8 mouse cellular contexts compared by ENCODE assay signal in genomic region chr17:25013606-25014501, GRCm38 (mm10). TPM values are rescaled to one million over a fixed set of nuclear protein-coding genes. Genes with fewer than 3 reads are reported as not detected.
DNase-seq lines count a peak whose midpoint lies in the region; ATAC-seq lines count a peak whose summit lies in the region.

No protein-coding gene starts in this region.

- peaks cover 10% of the 10 kb centered on the region; the same call in 1 of the 2 replicates for H3K4me1 ChIP-seq in intestine, embryonic 15.5 days (replicated peaks)
- peaks cover 16% of the 10 kb centered on the region for H3K4me1 ChIP-seq in neural tube, embryonic 14.5 days (ENCODE audit: control insufficient read depth, insufficient read depth, low read length)

- ATAC-seq in intestine, embryonic 15.5 days = no peak
- ATAC-seq in neural tube, embryonic 14.5 days (ENCODE audit: low read depth) = no peak

- H3K36me3 ChIP-seq in intestine, embryonic 15.5 days = peaks cover 8% of the 10 kb centered on the region; the same call in 1 of the 2 replicates
- H3K36me3 ChIP-seq in neural tube, embryonic 14.5 days (ENCODE audit: control insufficient read depth, insufficient read depth, low read length) = peaks cover 12% of the 10 kb centered on the region; the same call in 1 of the 2 replicates

- H3K9me3 ChIP-seq in intestine, embryonic 15.5 days = no peaks in the 10 kb centered on the region
- H3K9me3 ChIP-seq in neural tube, embryonic 14.5 days (ENCODE audit: control insufficient read depth, low read length) = no peaks in the 10 kb centered on the region

- peak overlapping the region; percentile 83 for H3K4me3 ChIP-seq in intestine, embryonic 15.5 days (replicated peaks)
- H3K4me3 ChIP-seq in neural tube, embryonic 14.5 days (ENCODE audit: low read depth, low read length) = peak overlapping the region; percentile 98

- peak overlapping the region; percentile 82 for H3K27ac ChIP-seq in intestine, embryonic 15.5 days
- peak overlapping the region; percentile 56 for H3K27ac ChIP-seq in neural tube, embryonic 14.5 days (ENCODE audit: low read depth, low read length)

- H3K9ac ChIP-seq in intestine, embryonic 15.5 days = peak overlapping the region; percentile 94
- H3K9ac ChIP-seq in neural tube, embryonic 14.5 days (replicated peaks; ENCODE audit: low read depth, low read length) = peak overlapping the region; percentile 65

- H3K27me3 ChIP-seq in intestine, embryonic 15.5 days (replicated peaks) = no peaks in the 10 kb centered on the region
- no peaks in the 10 kb centered on the region for H3K27me3 ChIP-seq in neural tube, embryonic 14.5 days (ENCODE audit: control insufficient read depth, insufficient read depth, low read length)

- H3K4me2 ChIP-seq in intestine, embryonic 15.5 days (replicated peaks) = peak overlapping the region; percentile 82
- peak overlapping the region; percentile 99 for H3K4me2 ChIP-seq in neural tube, embryonic 14.5 days (ENCODE audit: low read depth, low read length)

- peak; percentile 8 to 10 for DNase-seq in left cerebral cortex, postnatal 36 days (ENCODE audit: low spot score in 2 of 2)
- DNase-seq in left cerebral cortex, adult 8-10 months (ENCODE audit: low spot score in 2 of 2) = no peak
- DNase-seq in cerebellum, postnatal 14 days = peak; percentile 19 to 25
- DNase-seq in gastrocnemius, postnatal 25 days = peak; percentile 36
- peak; percentile 23 to 26 for DNase-seq in lung, adult 18-20 months
- peak; percentile 51 for DNase-seq in thymus, postnatal 14 days

- intact Hi-C loops in left cerebral cortex, postnatal 36 days (cut with DNase I) = no loop called here

- WGBS in intestine, embryonic 15.5 days = under 1% methylated on average over 78 of the region's 81 CpGs
- under 1% methylated on average over 71 of the region's 81 CpGs for WGBS in neural tube, embryonic 14.5 days

RNA-seq across cellular contexts. Expression of gene Cramp1l, which starts 1.7 kb away (rescaled TPM):
- 10 to 100 TPM; 28.6 to 29.0 TPM for total RNA-seq in left cerebral cortex, postnatal 36 days (2021)
- 10 to 100 TPM; 25.7 to 28.9 (median 26.7) TPM for total RNA-seq in left cerebral cortex, adult 8-10 months (2022)
- total RNA-seq in gastrocnemius, postnatal 25 days (2021) = 1 to 10 TPM; 6.8 to 6.9 TPM
- polyA plus RNA-seq in intestine, embryonic 15.5 days (2015; fragmentation: Nextera tagmentation; extraction: Ambion mirVana) = 5.2 and 5.3 TPM in 2 replicates
- 9.2 and 10.1 TPM in 2 replicates for polyA plus RNA-seq in neural tube, embryonic 14.5 days (2014; fragmentation: Nextera tagmentation; extraction: Ambion mirVana)

RNA-seq across cellular contexts. Expression of gene Ift140, which starts 2.0 kb away (rescaled TPM):
- 10 to 100 TPM; 18.6 to 25.5 TPM for total RNA-seq in left cerebral cortex, postnatal 36 days (2021)
- total RNA-seq in left cerebral cortex, adult 8-10 months (2022) = 10 to 100 TPM; 17.4 to 21.5 (median 20.3) TPM
- 1 to 10 TPM; 2.7 to 4.6 TPM for total RNA-seq in gastrocnemius, postnatal 25 days (2021)
- 12.3 and 14.8 TPM in 2 replicates for polyA plus RNA-seq in intestine, embryonic 15.5 days (2015; fragmentation: Nextera tagmentation; extraction: Ambion mirVana)
- 18.5 and 21.9 TPM in 2 replicates for polyA plus RNA-seq in neural tube, embryonic 14.5 days (2014; fragmentation: Nextera tagmentation; extraction: Ambion mirVana)

RNA-seq across cellular contexts. Expression of gene Jpt2, which starts 53.4 kb away (rescaled TPM):
- 1 to 10 TPM; 4.8 to 5.7 TPM for total RNA-seq in left cerebral cortex, postnatal 36 days (2021)
- 1 to 10 TPM; 5.4 to 7.7 (median 7.0) TPM for total RNA-seq in left cerebral cortex, adult 8-10 months (2022)
- total RNA-seq in gastrocnemius, postnatal 25 days (2021) = 1 to 10 TPM; 5.5 to 8.6 TPM
- polyA plus RNA-seq in intestine, embryonic 15.5 days (2015; fragmentation: Nextera tagmentation; extraction: Ambion mirVana) = 183 and 187 TPM in 2 replicates
- polyA plus RNA-seq in neural tube, embryonic 14.5 days (2014; fragmentation: Nextera tagmentation; extraction: Ambion mirVana) = 50.0 and 59.8 TPM in 2 replicates

Comparison
In these comparisons a context has a peak if more than half of its experiments do, and no peak if none do; other contexts are left out.
1. DNase-seq: peak in left cerebral cortex, postnatal 36 days (2 of 2), cerebellum, postnatal 14 days (2 of 2), gastrocnemius, postnatal 25 days (single experiment), lung, adult 18-20 months (2 of 2) and thymus, postnatal 14 days (single experiment); none in left cerebral cortex, adult 8-10 months (0 of 2).